Mouse (Mus musculus) midbrain, postnatal 0 days (tissue): Measurements from ENCODE around the gene Prpsap1. TPM values are rescaled to one million over a fixed set of nuclear protein-coding genes. Genes with fewer than 3 reads are reported as not detected.
"Not testable (repeated sequence)": the region's sequence is repeated elsewhere in the genome, so short reads cannot be mapped to it uniquely, and the experiment has no call there.

Experiments used
- ATAC-seq: fragments of 200-750 bp; cut with Nextera tagmentation; 2 replicates; pipeline ENCODE4 v1.8.0; 2017; ENCODE audit warnings: moderate number of reproducible peaks, mild to moderate bottlenecking, moderate TSS enrichment, moderate library complexity; ENCODE audit not compliant: low FRiP score
- DNase-seq: peaks from one replicate; pipeline ENCODE4 v3.0.0-alpha.2; 2015; ENCODE audit warnings: low spot score
- H3K27ac ChIP-seq: fragments of 300-500 bp; sonication (generic); 2 replicates; pipeline ENCODE4 v1.5.1; 2014; ENCODE audit warnings: low read depth, mild to moderate bottlenecking, low read length, mixed read lengths
- H3K27me3 ChIP-seq: fragments of 300-500 bp; sonication (generic); 2 replicates; pipeline ENCODE4 v1.6.1; 2014; ENCODE audit warnings: low read length, control low read depth, mixed read lengths; ENCODE audit not compliant: insufficient read depth
- H3K36me3 ChIP-seq: fragments of 300-500 bp; sonication (generic); 2 replicates; pipeline ENCODE4 v1.6.1; 2014; ENCODE audit warnings: low read length, control low read depth, mixed read lengths; ENCODE audit not compliant: insufficient read depth
- H3K4me1 ChIP-seq: fragments of 300-500 bp; sonication (generic); 2 replicates; pipeline ENCODE4 v1.6.1; 2014; ENCODE audit warnings: mild to moderate bottlenecking, control low read depth, antibody characterized with exemption, low read length, mixed read lengths; ENCODE audit not compliant: insufficient read depth
- H3K4me2 ChIP-seq: fragments of 300-500 bp; sonication (generic); 2 replicates; pipeline ENCODE4 v1.6.1; 2014; ENCODE audit warnings: low read depth, mild to moderate bottlenecking, low read length, mixed read lengths; ENCODE audit not compliant: poor library complexity, severe bottlenecking
- H3K4me3 ChIP-seq: fragments of 300-500 bp; sonication (generic); 2 replicates; pipeline ENCODE4 v1.5.1; 2014; ENCODE audit warnings: low read depth, mild to moderate bottlenecking, low read length, moderate library complexity
- H3K9ac ChIP-seq: fragments of 300-500 bp; sonication (generic); replicated peaks from 2 replicates; pipeline ENCODE4 v1.6.1; 2014; ENCODE audit warnings: mild to moderate bottlenecking, low read length, moderate library complexity, mixed read lengths; ENCODE audit not compliant: poor library complexity, severe bottlenecking
- H3K9me3 ChIP-seq: fragments of 300-500 bp; sonication (generic); 2 replicates; pipeline ENCODE4 v1.6.1; 2016; ENCODE audit warnings: low read length, control low read depth
- CTCF ChIP-seq: IDR thresholded peaks from 2 replicates; pipeline ENCODE4 v1.5.1; 2016; ENCODE audit warnings: antibody characterized with exemption, mild to moderate bottlenecking
- WGBS: fragments of 180-500 bp; shearing (Covaris S2); extraction: QIAGEN DNeasy Blood & Tissue Kit; methylation state at CpG from one replicate; pipeline ENCODE4 v1.1.7; 2014; 5-methylcytosine and 5-hydroxymethylcytosine counted together
- polyA plus RNA-seq: library from polyadenylated mRNA; unstranded; fragments of >200 nt; fragmentation: Nextera tagmentation; extraction: Ambion mirVana; gene quantifications from 2 replicates; pipeline ENCODE4 v1.2.1, GENCODE M21; 2015
- total RNA-seq: library from RNA; depleted of rRNA; stranded (reverse); fragments of >200 nt; gene quantifications from 2 replicates; pipeline ENCODE4 v1.2.3, GENCODE M21; 2014

The Prpsap1 gene
- total and polyA plus RNA-seq, 2 experiments from 2014 or later: 110 to 157 TPM

- peak; percentile 82 for DNase-seq
- Histone ChIP-seq H3K9me3 (no peaks in the 10 kb centered on the region), H3K4me3 (no peak overlapping the region), H3K4me2 (no peak overlapping the region), H3K36me3 (no peaks in the 10 kb centered on the region), H3K27me3 (no peaks in the 10 kb centered on the region), H3K4me1 (no peaks in the 10 kb centered on the region), H3K27ac (0 out of 2 replicates have a peak overlapping the region, but pooled peaks have one; percentile 32), H3K9ac (no peak overlapping the region)
- TF ChIP-seq CTCF: peak; percentile 80
- WGBS: 29% methylated on average over 7 of the region's 7 CpGs
- no peak for ATAC-seq
These were observed 7.2 kb upstream of the Prpsap1 start for GRCm38 (mm10) chr11:116501005-116501746.

GRCm38 (mm10) chr11:116499018-116499417, 5.0 kb upstream of the Prpsap1 start:
- 49% methylated on average over 6 of the region's 6 CpGs for whole genome bisulfite sequencing
- Histone ChIP-seq H3K27me3 (no peaks in the 10 kb centered on the region), H3K4me2 (no peak overlapping the region), H3K9ac (no peak overlapping the region), H3K4me1 (no peaks in the 10 kb centered on the region), H3K36me3 (no peaks in the 10 kb centered on the region), H3K4me3 (no peak overlapping the region; the same call in 1 of the 2 replicates), H3K27ac (no peak overlapping the region), H3K9me3 (no peaks in the 10 kb centered on the region)
- TF ChIP-seq CTCF: no peak
- no peak for DNase-seq
- no peak for ATAC-seq

- H3K27ac ChIP-seq: no peak overlapping the region
- ATAC-seq: no peak
These were observed 4.6 kb upstream of the Prpsap1 start for GRCm38 (mm10) chr11:116498596-116498995.

GRCm38 (mm10) chr11:116497313-116497712, 3.3 kb upstream of the Prpsap1 start:
- H3K36me3 ChIP-seq: no peaks in the 10 kb centered on the region
- no peaks in the 10 kb centered on the region for H3K27me3 ChIP-seq
- ATAC-seq: no peak
- TF ChIP-seq CTCF: no peak
- 93% methylated on average over 4 of the region's 4 CpGs for WGBS
- H3K4me2 ChIP-seq: no peak overlapping the region
- no peaks in the 10 kb centered on the region for H3K9me3 ChIP-seq
- no peak for DNase-seq
- H3K4me3 ChIP-seq: no peak overlapping the region
- H3K9ac ChIP-seq: no peak overlapping the region
- H3K4me1 ChIP-seq: no peaks in the 10 kb centered on the region
- H3K27ac ChIP-seq: no peak overlapping the region

More at GRCm38 (mm10) chr11:116498596-116498995, 4.6 kb upstream of the Prpsap1 start:
- Histone ChIP-seq H3K27me3 (no peaks in the 10 kb centered on the region), H3K9me3 (no peaks in the 10 kb centered on the region), H3K4me1 (no peaks in the 10 kb centered on the region), H3K4me3 (peak overlapping the region; percentile 20; the same call in 1 of the 2 replicates), H3K36me3 (no peaks in the 10 kb centered on the region), H3K4me2 (peak overlapping the region; percentile 33), H3K9ac (no peak overlapping the region)
- TF ChIP-seq CTCF: no peak
- WGBS: 26% methylated on average over 34 of the region's 34 CpGs
- no peak for DNase-seq

- DNase-seq: peak; percentile 61
These were observed 622 bp upstream of the Prpsap1 start for GRCm38 (mm10) chr11:116494474-116495174.

GRCm38 (mm10) chr11:116493191-116493590, 811 bp downstream of the Prpsap1 start:
- no peak for ATAC-seq
- H3K4me3 ChIP-seq: no peak overlapping the region
- no peaks in the 10 kb centered on the region for H3K9me3 ChIP-seq
- WGBS: 81% methylated on average over 5 of the region's 5 CpGs
- no peak overlapping the region for H3K27ac ChIP-seq
- no peaks in the 10 kb centered on the region for H3K27me3 ChIP-seq
- no peak for TF ChIP-seq CTCF
- 0 out of 2 replicates have a peak, but pooled peaks cover 2% of the 10 kb centered on the region for H3K4me1 ChIP-seq
- H3K36me3 ChIP-seq: no peaks in the 10 kb centered on the region
- H3K4me2 ChIP-seq: no peak overlapping the region
- H3K9ac ChIP-seq: no peak overlapping the region
- DNase-seq: no peak

More at GRCm38 (mm10) chr11:116494474-116495174, 622 bp upstream of the Prpsap1 start:
- WGBS: 44% methylated on average over 13 of the region's 13 CpGs
- H3K27ac ChIP-seq: no peak overlapping the region
- H3K27me3 ChIP-seq: no peaks in the 10 kb centered on the region
- no peak overlapping the region for H3K9ac ChIP-seq
- no peak for TF ChIP-seq CTCF
- no peaks in the 10 kb centered on the region for H3K36me3 ChIP-seq
- H3K4me2 ChIP-seq: no peak overlapping the region
- no peak overlapping the region for H3K4me3 ChIP-seq
- H3K4me1 ChIP-seq: no peaks in the 10 kb centered on the region
- H3K9me3 ChIP-seq: no peaks in the 10 kb centered on the region
- ATAC-seq: no peak

- H3K27me3 ChIP-seq, DNase-seq, H3K27ac ChIP-seq, H3K4me1 ChIP-seq, H3K36me3 ChIP-seq, H3K4me2 ChIP-seq, H3K4me3 ChIP-seq, ATAC-seq, H3K9ac ChIP-seq, H3K9me3 ChIP-seq: not testable (repeated sequence)
- 89% methylated on average over 1 of the region's 1 CpGs for WGBS
These were observed 1.5 kb downstream of the Prpsap1 start for GRCm38 (mm10) chr11:116492507-116492906.
